Mouse (Mus musculus) B cell, adult 67 days (primary cell): ENCODE measurements around the gene Tfb1m. TPM values are rescaled to one million over a fixed set of nuclear protein-coding genes. Genes with fewer than 3 reads are reported as not detected.

ENCODE experiments used
- total RNA-seq, 2 experiments: library from RNA; stranded (reverse); gene quantifications; 4 replicates each; pipeline ENCODE4 v1.2.4; 2023

Tfb1m gene
- 10 to 100 TPM in 1 of 2 experiments, 1 to 10 TPM in 1; 9.6 to 10.4 TPM for total RNA-seq

DNA sequence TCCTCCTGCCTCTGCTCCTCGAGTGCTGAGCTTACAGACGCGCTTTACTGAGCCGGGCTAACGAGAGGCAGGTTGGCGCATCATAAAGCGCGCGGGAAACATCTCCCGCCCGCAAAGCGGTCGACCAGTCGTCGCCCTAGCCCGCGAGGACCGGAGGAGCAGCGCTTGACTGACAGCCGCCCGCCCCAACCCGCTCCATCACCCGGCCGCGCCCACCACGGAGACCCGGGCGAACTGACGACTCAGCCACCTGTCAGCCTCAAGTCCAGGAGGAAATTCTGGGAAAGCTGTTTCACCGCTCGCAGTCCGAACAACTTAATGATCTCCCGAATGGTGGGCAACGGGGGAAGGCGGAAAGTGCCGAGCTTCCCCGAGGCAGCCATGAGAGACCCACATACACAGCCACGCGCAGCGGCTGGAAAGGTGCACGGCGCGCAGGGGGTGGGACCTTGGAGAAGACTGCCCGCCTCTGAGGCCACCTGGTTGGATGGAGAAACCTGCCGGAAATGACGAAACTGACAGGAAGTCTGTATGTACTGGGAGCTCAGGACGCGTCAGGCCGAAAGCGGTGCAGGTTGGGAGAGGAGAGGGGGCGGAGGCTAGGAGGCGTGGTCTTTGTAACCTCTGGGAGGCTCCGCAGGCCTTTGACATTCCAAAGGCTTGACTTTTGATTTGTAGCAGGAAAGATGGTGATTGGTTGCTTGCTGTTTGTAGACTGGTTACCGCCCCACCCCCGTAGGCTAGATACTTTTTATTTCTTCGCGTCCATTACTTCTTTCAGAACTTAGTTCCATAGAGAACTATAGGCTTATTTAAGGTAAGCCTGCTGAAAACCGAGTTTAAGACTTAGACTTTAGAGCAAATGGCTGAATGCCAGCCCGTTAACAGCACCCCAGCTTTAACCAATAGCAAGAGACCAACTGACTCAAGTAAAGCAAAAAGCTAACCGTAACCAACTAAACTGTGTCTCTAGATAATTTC, at the start of gene Tfb1m:
TSS of gene Tfb1m (minus strand) at position 451 of the 981 bp plus-strand sequence.

DNA sequence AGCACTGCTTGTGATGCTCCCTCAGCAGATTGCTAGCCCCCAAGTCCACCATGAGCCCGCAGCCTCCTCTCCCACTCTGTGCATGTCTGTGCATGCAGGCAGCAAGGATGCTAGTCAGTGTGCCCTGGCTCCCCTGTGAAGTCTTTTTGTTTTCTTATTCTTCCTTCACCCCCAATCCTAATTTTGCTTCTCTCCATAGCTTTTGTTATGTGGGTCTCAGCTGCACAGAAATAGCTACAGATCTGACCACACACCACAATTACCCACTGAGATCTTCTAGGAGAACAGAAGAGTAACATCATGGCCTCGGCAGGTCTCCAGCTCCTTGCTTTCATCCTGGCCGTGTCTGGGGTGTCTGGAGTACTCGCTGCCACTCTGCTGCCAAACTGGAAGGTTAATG, 25.3 kb downstream of the Tfb1m start, which contains the start of gene Cldn20:
TSS of gene Cldn20 (plus strand) at position 301 of the 400 bp plus-strand sequence.

Other genes starting within 250 kb of the Tfb1m start
- gene Tiam2, start 231.2 kb downstream of the Tfb1m start, total RNA-seq, result under 1 TPM; 0.52 to 0.56 TPM
- not detected for gene Cldn20, start 25.2 kb downstream of the Tfb1m start, total RNA-seq
- gene Nox3, start 138.5 kb upstream of the Tfb1m start, total RNA-seq, result not detected